8 mouse cellular contexts compared by ENCODE assay signal in the genomic region with DNA sequence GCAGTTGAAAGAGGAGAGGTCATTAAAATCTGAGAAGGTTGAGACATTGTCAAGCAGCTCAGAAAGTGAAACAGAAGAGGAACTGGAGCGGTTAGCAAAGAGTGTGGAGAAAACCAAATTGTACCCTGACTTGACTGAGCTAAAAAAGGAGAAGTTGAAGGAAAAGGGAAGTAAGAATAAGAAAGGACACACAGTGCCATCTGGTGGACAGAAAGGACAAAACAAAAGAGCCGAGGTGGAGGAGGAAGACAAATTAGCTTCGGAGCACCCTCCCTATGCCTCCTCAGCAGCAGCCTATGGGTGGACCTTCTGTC. TPM values are rescaled to one million over a fixed set of nuclear protein-coding genes. Genes with fewer than 3 reads are reported as not detected.
A peak's percentile ranks its signal among the peaks of the same experiment; 100 is the strongest.
DNase-seq lines count a peak whose midpoint lies in the region; ATAC-seq lines count a peak whose summit lies in the region.

No protein-coding gene starts in this region.

- no peak for DNase-seq in frontal cortex, postnatal 25 days (ENCODE audit: low spot score in 2 of 2)
- peak; percentile 26 to 31 for DNase-seq in right cerebral cortex, adult 2 months (ENCODE audit: low spot score in 2 of 2)
- no peak for DNase-seq in right cerebral cortex, postnatal 36 days (ENCODE audit: low spot score in 2 of 2)
- DNase-seq in heart, postnatal 10 days = peak; percentile 15 to 54
- no peak for DNase-seq in adrenal gland, adult 2 months
- DNase-seq in right cerebral cortex, postnatal 25 days = no peak

- peak; percentile 71 for ATAC-seq in frontal cortex, adult (ENCODE audit: low TSS enrichment)
- peak; percentile 84 for ATAC-seq in neutrophil, adult 5-6 weeks (ENCODE audit: extremely low read depth, insufficient number of reproducible peaks, low FRiP score, poor library complexity, severe bottlenecking)

- intact Hi-C loops in heart, postnatal 10 days (cut with DNase I) = loop anchor here (5.0 kb wide), 1 partner anchor 152 kb away; no protein-coding TSS in a partner anchor

RNA-seq across cellular contexts. Expression of a gene that starts 13.0 kb away (rescaled TPM):
- not detected for total RNA-seq in heart, postnatal 10 days (2021)
- total RNA-seq in neutrophil, adult 5-6 weeks (2017) = 0.86 and 0.93 TPM in 2 replicates
- total RNA-seq in adrenal gland, adult 2 months (2021) = under 1 TPM; 0.14 to 0.17 TPM
- polyA plus RNA-seq in adrenal gland, adult 2 months (2012; rRNA removed) = 0.07 and 0.15 TPM in 2 replicates

Comparison
In these comparisons a context has a peak if more than half of its experiments do, and no peak if none do; other contexts are left out.
1. DNase-seq: peak in right cerebral cortex, adult 2 months (2 of 2) and heart, postnatal 10 days (2 of 2); none in frontal cortex, postnatal 25 days (0 of 2), right cerebral cortex, postnatal 36 days (0 of 2), adrenal gland, adult 2 months (single experiment) and right cerebral cortex, postnatal 25 days (single experiment).